Mouse (Mus musculus) G1E (cell line): Measurements from ENCODE around the gene Ss18l2.

Experiments used
- CTCF ChIP-seq: IDR thresholded peaks from 2 replicates; pipeline ENCODE4 v1.5.1; 2012; ENCODE audit warnings: low read depth, low read length, inconsistent platforms, mixed read lengths
- GATA1 ChIP-seq: IDR thresholded peaks from 2 replicates; pipeline ENCODE4 v1.6.1; 2012; ENCODE audit warnings: borderline replicate concordance, low read length, inconsistent platforms, mixed read lengths
- GATA2 ChIP-seq: IDR thresholded peaks from 2 replicates; pipeline ENCODE4 v1.6.1; 2012; ENCODE audit warnings: low read depth, low read length, inconsistent platforms, borderline replicate concordance

DNA sequence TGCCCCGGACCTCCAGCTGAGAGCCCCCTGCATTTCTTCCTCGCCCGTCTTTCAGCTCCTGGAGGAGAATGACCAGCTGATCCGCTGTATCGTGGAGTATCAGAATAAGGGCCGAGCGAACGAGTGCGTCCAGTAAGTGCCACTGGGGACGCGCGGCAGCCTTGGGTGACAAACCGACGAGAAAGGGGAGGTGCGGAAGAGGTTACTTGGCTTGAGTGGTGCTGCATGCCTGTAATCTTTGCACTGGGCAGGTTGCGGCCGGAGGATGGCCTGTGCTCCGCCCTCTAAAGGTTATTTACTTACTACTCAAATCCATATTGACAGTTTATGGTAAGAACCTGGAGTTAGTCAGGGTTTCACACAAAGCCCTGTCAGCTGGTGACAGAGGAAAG is 451 bp downstream of the Ss18l2 start:
- TF ChIP-seq GATA1 (no peak), CTCF (no peak), GATA2 (no peak)
